Mouse (Mus musculus) WW6 (cell line): ENCODE measurements around the gene Pls3.
"Not testable (repeated sequence)": the region's sequence is repeated elsewhere in the genome, so short reads cannot be mapped to it uniquely, and the experiment has no call there.

Source experiments
- DNase-seq: peaks from one replicate; pipeline ENCODE4 v3.0.0-alpha.2; 2013; ENCODE audit warnings: low read depth, low spot score

Pls3 gene

DNA sequence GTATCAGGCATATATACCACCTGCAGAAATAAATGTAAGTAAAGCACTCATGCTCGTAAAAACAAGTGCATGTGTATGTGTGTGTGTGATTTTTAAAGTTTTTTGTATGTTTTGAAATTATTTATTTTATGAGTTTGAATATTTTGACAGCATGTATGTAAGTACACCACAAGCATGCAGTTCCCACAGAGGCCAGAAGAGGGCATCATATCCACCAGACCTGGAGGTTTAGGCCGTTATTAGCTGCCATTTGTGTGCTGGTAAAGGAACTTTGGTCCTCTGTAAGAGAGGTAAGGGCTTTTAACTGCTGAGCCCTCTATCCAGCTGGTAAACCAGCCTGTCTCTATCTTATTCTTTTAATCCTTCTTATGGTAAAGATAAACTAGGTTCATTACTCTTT lies 97.5 kb downstream of the Pls3 start:
- no peak for DNase-seq

- DNase-seq: no peak
Measured at GRCm38 (mm10) chrX:75764794-75765328, 110.1 kb downstream of the Pls3 start.

DNA sequence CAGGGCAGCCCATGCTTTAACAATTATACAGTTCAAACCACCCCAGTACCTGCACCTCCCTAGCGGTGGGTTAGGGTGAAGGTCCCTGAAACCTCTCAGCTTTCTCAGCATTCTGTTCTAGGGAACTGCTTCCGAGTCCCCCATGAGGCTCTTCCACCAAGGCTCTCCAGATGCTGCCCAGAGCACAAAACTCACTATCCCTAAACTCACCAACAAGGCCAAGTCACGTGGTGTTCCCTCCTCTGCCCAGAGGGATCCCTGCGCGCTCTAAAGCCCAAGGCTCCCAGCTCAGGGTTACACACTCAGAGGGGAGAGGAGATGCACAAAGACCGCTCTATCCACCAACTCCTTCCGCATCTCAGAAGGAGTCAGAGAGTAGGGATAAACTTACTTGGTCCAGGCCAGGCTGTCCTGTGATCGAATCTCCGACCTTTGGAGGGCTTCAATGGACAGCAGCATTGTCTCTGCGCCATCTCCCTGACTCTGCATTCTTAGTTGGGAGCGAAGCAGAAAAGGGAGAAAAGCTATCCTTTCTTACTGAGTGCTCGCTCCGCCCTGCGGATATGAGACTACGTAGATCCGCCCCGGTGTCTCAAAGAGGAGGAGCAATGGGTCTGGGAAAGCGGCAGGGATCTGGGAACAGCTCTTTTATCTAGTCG lies 110.7 kb downstream of the Pls3 start:
- peak; percentile 39 for DNase-seq

DNA sequence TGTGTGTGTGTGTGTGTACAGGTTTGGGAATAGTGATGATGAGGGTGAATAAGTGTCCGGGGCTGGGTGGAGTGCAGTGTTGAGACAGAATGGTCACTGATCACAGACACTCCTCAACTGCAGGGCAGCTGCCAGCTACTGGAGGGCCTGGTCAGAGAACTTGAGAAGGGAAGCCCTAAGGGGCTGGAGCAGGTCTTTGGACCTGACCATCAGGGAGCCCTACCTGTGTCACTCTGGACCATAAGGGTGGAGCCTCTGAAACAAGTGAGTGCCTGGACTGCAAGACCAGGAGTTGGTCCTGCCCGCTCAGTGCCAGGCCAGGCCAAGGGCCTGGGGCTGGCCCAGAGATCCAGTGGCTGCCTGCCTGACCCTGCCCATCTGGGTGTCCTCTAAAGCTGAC lies 115.5 kb downstream of the Pls3 start:
- not testable (repeated sequence) for DNase-seq

- not testable (repeated sequence) for DNase-seq
Measured at GRCm38 (mm10) chrX:75759036-75759435, 115.9 kb downstream of the Pls3 start.

- DNase-seq: not testable (repeated sequence)
Measured at GRCm38 (mm10) chrX:75757966-75758365, 117.0 kb downstream of the Pls3 start.

DNA sequence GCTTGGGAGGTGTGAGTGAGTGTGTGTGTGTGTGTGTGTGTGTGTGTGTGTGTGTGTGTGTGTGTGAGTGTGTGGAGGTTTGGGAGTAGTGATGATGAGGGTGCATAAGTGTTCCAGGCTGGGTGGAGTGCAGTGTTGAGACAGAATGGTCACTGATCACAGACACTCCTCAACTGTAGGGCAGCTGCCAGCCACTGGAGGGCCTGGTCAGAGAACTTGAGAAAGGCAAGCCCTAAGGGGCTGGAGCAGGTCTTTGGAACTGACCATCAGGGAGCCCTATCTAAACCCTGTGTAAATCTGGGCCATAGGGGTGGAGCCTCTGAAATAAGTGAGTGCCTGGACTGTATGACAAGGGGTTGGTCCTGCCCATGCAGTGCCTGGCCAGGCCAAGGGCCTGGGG lies 120.5 kb downstream of the Pls3 start:
- not testable (repeated sequence) for DNase-seq

DNA sequence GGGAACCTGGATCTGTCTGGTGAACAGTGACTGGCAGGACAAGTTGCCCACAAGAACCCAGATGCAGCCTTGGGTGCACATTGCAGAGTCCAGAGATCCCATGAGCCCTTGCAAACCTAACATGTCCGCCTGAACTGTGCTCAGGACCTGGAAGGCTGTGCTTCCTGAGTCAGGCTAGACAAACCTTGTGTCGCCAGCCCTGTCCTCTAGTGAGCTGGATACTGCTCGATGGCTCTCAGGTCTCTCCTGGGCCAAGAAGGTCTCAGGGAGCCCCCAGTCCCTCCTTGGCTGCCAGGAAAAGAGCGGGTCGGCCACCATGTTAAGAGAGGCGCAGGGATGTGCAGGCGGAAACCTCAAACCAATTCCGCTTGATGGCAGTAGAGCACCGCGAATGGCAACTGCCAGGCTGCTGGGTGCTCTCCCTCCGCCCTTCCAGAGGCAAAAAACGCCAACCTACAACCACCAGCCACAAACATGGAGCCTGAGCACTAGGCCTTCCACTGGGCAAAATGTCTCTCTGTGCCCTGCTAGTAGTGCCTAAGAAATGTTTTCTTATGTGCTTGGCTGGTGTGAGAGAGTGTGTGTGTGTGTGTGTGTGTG lies 124.8 kb downstream of the Pls3 start:
- not testable (repeated sequence) for DNase-seq

GRCm38 (mm10) chrX:75749312-75749711 lies 125.7 kb downstream of the Pls3 start:
- DNase-seq: not testable (repeated sequence)

DNA sequence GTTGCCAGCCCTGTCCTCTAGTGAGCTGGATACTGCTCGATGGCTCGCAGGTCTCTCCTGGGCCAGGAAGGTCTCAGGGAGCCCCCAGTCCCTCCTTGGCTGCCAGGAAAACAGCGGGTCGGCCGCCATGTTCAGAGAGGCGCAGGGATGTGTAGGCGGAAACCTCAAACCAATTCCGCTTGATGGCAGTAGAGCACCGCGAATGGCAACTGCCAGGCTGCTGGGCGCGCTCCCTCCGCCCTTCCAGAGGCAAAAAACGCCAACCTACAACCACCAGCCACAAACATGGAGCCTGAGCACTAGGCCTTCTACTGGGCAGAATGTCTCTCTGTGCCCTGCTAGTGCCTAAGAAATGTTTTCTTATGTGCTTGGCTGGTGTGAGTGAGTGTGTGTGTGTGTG lies 130.5 kb downstream of the Pls3 start:
- DNase-seq: not testable (repeated sequence)

GRCm38 (mm10) chrX:75739464-75739863 lies 135.5 kb downstream of the Pls3 start:
- DNase-seq: not testable (repeated sequence)
